In the genomic region with DNA sequence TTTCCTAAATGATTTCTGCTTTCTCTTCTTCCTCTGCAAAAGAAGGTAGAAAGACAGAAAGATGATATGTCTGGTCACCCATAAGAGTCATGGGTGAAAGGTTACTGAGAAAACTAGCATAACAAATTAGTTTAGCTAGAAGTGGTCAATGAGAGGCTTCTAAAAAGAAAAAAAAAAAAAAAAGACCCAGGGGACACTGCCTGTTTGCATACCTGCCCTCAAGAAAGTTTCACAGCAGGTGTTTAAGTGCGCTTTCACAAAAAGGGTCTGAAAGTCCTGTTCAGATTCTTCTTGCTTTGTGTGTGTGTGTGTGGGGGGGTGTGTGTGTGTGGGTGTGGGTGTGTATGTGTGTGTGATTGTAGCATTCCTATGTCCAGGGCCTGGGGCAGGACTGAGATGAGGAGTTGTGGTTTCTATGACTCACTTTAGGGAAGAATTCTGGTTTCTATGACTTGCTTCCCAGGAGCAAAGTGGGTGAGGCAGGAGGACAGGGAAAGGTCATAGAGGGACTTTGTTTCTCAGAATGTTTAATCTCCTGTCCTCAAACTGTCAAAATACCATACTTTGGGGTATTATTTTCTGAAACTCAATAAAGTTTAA, we compare ENCODE assay signal across 1 mouse cellular context.
A peak's percentile ranks its signal among the peaks of the same experiment; 100 is the strongest.
TF ChIP-seq lines count a peak whose summit lies in the region.

No protein-coding gene starts in this region.

TF ChIP-seq in CH12.LX, 34 proteins besides CTCF, POLR2A, EP300 and RAD21 (continued from another document):
- TF ChIP-seq MAFK (IDR thresholded peaks at IDR 0.05; ENCODE audit: insufficient replicate concordance, low read length) = 0 out of 2 replicates have a peak, but pooled peaks have one; percentile 47
